Mouse (Mus musculus): ENCODE measurements at regions not wholly inside any gene's neighbourhood (a gene's known extent, or its start where the extent isn't known, plus 50 kb on each side); places are given as distances from the start of the nearest gene placed in this dataset.

DNA sequence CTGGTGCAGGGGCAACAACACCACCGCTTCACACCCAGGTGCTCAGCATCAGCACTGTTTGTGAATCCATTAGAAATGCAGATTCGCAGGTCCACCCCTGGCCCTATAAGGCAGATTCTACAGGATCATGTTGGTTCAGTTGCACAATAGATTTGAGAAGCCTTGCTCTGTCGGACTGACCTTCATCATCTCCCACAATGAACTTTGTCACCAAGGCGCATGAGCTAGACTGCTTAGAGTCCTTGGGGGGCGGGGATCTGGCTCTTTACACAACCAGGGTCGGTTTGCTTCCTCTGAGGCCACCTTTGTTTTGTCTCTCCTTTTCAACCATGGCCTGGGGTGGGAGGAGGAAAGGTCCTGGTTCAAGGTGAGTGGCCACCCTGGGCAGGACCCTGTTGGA lies 209.7 kb downstream of the Igsf11 start:
- peak; percentile 61 for DNase-seq (ENCODE audit: low read depth, low spot score)

DNA sequence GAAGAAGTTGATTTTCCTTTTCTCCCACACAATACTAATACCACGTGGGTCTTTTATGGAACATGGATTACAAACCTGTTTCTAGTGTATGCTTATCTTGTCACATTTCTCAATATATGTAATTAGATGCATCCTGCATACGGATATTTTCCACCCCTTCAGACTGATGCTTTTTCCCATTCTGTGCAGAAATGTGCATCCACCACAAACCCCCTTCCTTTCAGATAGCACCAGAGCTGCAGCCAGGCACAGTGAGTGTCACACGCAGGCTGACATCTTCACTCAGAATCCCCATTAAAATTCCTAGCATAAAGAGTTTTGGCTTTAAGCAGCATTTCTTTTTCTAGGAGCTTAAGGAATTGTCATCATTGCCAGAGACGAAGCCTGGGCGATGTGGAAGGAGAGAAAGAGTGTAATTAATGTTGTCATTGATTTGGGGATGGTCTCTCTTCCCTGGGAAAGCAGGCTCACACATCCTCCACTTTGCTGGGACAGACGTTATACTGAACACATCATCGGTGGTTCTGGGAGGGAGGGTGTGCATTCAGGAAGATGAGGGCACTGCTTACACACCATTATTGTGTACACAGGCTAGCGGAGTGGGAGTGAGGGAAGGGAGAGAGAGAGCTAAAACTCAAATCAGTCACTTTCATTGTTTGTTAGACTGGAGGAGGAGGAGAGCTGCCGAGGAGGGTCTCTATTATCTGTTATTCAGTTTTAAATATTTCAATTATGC lies 211.1 kb downstream of the Igsf11 start:
- DNase-seq (ENCODE audit: low read depth, low spot score) = no peak

DNA sequence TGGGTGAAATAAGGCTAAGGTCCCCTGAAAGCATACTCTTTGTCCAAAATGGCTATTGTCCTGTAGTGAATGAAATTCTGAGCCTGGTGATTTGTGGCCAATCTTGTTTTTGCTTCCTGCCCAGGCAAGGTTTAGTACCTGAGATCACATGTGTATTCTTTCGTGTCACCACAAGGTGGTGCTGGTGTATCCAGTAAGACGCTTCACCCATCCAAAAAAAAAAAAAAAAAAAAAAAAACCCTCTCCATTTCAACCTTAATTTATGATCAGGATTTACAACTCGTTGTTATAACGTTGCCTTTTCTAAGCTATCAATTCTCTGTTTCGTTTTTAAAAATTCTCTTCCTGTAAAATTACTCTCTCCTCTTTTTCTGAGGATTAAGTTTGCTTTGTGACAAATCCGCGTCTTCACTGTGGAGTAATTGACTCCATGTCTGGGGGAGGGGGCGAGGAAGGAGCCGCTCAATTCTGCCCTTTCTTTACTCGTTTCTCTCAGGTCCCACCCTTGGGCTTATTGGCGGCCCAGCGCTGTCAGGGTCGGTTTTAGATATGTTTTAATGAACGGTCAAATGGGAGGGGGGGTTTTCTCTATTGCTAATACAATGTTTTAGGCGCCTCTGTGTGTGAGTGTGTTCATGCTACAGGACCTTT lies 217.0 kb downstream of the Igsf11 start:
- peak; percentile 70 for DNase-seq (ENCODE audit: low read depth, low spot score)

DNA sequence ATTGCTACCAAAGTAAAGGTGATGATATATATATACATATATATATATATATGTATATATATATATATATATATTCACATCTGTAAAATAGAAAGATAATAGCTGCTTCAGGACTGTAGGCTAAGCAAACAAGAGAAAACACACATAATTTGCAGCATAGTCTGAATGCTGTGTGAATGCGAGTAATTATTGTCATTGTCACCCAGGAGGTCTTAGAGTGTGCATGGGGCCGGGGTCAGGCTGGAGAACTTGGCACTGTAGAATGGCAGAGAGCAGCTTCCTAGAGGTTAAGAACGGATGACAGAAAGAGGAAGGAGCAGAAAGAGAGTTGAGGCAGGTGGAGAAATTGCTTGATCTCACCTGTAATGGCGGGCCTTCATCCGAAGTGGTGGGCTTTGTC lies 217.6 kb downstream of the Igsf11 start:
- no peak for DNase-seq (ENCODE audit: low read depth, low spot score)

DNA sequence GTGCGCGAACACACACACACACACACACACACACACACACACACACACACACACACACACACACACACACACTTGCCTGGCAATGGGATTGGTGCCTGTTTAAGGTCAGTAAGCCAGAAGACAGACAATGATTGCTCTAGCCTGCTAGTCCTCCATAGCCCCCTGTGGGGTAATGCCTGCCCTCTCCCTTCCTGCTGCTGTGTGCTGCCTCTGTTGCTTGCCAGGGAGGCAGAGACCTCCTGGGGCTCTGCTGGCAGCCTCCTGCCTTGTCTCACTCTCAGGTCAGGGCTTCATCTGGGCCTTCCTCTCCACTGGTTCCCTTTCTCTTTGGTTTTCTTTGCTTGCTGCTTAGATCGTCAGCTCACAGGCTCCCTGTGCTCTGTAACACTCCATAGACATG lies 225.6 kb downstream of the Igsf11 start:
- no peak for DNase-seq (ENCODE audit: low read depth, low spot score)

DNA sequence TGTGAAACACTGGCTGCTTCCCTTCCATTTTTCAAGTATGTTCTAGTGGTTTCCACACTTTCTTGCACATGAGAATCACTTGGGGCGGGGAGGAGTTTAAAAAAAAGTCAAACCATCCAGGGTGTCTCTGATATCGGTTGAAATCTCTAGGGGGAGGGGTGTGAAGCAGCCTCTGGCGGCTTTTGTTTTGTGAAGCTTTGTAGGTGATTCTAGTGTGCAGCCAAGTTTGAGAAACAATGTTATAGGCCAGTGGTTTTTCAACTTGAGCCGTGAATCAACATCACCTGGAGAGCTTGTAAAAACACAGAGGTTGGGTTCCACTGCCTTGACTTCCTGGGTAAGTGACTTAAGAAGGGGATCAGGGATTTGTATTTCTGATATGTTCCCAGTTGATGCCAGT lies 227.3 kb downstream of the Igsf11 start:
- no peak for DNase-seq (ENCODE audit: low read depth, low spot score)

DNA sequence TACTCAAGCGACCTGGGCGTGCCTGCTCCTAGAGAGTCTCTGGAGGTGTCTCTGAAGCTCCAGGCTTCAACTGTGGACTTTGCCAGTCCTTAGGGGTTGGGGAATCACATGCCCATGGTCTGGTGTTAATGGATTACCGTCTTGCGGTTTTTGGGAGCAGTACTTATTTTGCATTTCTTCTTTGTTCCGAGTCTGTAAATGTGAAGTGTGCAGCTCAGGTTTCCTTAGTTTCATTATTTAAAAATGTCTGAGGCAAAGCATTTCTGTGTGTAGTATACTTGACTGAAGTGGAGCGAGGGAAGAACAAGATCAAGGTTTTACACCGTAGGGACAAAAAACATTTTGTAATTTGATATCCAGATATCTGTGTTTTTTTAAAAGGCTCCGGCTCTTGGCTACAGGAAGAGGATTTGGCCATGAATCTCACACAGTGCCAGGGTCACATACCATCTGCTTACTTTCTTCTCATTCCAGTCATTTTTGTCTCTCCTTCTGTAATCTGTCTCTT lies 231.0 kb downstream of the Igsf11 start:
- DNase-seq (ENCODE audit: low read depth, low spot score) = no peak

DNA sequence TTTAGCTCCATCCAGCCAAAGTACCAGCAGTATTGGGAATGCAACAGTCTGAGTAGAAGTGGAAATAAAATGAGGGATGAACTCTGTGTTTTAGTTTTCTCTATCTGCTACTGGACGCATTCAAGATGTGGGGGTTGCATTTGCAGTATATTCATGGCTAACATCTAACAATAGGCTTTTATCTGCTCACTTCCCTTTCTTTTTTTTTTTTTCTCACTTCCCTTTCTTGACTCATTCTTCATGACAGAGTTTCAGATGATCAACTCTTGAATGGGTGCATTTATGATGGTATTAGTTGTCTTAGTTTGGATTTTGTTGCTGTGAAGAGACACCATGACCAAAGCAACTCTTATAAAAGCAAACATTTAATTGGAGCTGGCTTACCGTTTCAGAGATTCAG lies 240.0 kb downstream of the Igsf11 start:
- no peak for DNase-seq (ENCODE audit: low read depth, low spot score)

DNA sequence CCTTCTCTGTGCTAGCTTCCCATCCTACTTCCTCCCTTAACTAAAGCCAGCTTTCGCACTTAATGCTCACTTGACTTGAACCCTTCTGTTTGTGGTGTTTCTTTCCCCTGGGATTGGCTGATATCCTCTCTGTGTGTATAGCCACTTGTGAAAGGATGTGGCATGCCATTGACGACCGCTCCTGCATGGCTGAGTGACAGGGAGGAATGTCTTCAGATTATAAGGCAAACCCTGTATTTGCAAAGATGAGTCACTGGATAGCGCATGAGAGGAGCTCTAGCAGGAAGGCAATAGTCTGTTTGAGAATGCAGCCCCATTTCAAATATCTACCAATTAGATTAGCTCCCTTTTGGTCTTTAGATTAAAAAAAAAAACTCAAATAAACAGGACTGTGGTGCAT lies 243.3 kb downstream of the Igsf11 start:
- DNase-seq (ENCODE audit: low read depth, low spot score) = no peak

DNA sequence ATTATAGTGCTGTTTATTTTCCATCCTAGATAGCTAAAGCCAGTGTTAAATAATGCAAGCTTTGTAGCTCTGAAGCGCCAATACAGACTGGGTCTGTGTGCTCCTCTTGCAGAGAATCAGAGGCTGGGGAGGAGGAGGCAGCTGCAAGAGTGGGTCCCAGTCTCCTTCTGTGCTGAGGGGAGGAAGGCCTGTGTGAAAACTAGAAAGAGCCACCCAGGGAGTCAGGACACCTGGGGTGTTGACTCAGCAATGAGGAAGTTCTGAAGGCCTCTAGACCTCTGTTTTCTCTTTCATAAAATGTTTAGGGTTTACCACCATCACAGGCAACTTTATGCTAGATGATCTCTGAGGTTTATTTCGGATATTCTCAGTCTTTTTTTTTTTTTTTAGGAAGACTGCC lies 254.7 kb downstream of the Igsf11 start:
- DNase-seq (ENCODE audit: low read depth, low spot score) = no peak

DNA sequence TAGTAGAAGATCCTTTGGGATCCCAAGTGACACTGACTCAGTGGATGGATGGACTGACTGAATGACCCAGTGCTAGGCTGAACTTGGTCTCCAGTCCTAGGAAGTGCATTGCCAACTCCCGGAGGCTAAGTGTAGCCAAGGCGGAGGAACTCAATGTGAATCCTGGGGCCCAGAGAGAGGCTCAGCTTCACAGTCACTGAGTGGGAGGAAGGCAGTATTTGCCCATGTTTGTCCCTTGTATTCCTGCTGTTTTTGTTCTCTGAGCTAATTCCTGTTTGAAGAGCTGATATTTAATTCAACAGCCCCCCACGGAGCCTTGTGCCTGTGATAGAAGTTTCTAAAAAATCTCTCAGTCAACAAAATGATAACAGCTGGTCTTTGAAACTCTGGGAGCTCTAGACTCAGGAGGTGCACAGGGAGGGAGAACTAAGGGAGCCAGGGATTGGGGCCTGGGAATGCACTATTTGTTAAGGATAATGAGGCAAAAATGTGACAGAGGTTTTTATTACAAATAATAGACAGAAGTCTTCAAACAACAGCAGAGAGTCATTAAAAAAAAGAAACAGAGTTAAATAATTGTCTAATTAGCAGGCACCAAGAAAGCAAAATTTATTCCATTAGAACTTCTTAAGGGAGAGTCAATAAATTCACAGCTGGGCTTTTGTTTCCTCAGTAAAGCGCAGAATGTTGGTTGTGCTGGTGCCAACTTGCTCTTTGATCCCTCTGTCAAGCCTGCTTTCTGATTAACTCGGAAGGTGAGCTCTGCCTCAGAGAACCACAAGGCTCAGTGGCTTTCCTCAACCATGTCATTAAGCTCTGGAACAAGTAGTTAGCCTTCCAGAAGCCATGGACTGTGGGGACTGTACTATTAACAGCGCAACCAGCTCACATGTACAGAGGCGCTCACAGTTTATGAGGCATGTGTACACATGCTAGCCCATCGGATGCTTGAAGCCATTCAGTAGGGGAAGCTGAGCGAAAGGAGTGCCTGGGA lies 259.2 kb downstream of the Igsf11 start:
- DNase-seq (ENCODE audit: low read depth, low spot score) = no peak

DNA sequence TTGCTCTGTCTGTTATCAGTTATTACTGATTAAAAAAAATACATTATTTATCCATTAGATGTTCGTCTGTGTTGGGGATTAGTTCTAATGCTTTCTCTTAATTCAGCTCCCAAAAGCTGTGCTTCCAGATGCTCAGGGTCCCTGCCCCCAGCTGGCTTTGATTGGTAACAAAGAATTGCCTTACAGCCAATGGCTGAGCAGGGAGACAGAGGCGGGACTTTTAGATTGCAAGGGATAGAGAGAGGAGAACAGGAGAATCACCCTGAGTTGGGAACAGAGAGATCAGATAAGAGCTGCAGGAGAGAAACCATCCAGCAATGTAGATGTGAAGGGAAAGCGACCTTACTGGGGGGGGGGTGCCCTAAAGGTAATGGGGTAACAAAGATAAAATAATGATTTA lies 266.4 kb downstream of the Igsf11 start:
- DNase-seq (ENCODE audit: low read depth, low spot score) = no peak

DNA sequence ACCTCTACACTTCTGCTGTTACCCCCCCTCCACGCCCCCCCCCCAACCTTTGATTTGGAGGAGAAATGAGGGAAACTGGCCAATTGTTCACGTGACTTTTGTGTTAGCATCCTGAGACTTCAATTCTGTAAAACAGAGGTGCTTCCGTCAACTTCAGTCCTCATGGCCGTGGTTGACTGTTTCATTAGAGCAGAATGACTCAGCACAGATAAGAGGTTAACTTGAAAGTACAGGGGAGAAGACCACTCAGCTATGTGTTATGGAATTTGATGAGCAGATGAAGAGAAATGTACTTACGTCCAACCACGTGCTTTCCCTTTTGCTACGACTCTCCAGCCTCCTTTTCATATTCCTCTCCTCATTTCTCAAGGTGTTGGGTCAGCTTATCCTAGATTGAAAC lies 267.3 kb downstream of the Igsf11 start:
- DNase-seq (ENCODE audit: low read depth, low spot score) = no peak

DNA sequence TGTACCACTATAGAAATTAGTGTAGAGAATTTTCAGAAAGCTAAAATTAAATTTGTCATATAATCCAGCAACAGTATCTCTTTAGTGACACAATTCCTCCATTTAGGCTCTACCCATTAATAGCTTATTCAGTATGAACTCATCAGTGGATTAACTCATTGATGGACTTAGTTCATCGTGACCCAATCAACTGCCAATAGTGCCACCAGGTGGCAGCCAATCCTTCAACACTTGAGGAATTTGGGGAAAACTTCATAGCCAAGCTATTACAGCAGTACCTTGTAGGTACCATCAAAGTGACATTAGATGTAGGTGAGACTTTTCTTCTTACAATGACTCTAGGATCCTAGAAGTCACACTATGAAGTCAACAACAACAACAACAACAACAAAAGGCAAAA lies 270.2 kb downstream of the Igsf11 start:
- peak; percentile 7 for DNase-seq (ENCODE audit: low read depth, low spot score)

DNA sequence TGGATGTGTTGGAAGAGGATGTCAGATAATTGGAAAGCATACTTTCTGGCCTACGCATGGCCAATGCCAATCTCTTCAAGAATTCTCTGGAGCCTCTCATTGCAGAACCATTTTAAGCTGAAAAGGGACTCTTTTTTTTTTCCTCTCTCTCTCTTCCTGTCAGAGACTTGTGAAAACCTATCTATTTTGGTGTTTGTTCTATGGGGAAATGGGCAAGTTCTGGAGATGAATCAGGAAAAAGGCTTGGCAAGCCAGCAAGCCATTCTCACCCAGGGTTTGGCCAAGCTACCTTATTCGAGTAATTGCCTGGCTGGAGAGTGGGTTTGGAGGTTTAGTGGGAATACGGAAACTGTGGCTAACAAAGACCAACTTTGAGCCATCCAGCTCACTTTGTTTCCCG lies 299.4 kb downstream of the Igsf11 start:
- no peak for DNase-seq (ENCODE audit: low read depth, low spot score)

DNA sequence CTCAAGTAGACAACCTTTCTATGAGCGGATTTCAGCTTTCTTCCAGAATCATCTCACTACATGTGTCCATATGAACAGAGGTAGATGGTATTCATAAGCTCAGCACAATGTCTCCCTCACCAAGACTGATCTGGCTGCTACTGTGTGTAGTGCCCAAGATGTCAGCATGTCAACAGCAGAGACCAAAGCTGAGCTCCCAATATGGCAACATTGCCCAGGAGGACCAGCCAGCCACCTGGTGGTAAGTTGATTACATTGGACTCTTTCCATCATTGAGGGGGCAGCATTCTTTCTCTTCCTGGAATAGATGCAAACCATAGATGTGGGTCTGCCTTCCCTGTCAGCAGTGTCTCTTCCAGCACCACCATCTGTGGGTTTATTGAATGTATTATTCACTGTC lies 303.0 kb downstream of the Igsf11 start:
- DNase-seq (ENCODE audit: low read depth, low spot score) = no peak

DNA sequence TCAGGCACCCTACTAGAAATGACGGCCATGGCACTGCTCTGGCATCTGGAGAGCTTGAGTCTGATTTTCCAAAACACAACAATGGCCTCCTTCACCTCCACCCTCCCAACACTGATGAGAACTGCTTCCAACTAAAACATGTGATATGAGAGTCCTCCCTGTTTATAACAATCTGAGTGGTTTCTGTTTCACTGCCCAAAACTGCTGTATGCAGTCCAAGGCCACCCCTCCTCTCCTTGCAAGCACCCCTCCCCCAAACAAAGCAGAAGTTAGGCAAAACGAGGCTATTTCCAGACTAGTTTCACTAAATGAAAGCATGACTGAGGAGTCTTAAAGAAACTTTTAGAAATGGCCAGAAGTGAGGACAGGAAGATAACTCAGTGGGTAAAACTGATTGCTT lies 304.4 kb downstream of the Igsf11 start:
- DNase-seq (ENCODE audit: low read depth, low spot score) = no peak

DNA sequence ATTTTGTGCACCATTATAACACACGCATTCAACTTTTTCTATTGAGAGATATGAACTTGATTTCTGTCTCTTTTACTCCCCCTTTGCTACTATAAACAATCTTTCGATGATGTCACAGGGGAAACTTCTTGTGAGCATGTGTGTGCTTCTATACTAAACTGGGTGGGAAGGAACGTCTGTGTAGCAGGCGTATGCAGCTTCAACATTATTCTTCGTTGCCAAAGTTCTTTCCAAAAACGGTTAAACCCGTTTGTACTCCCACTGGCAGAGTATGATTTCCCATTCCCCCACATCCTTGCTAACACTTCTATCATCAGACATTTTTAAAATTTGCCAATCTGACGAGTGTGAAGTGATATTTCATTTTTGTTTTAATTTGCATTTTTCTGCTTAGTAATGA lies 331.1 kb downstream of the Igsf11 start:
- DNase-seq (ENCODE audit: low read depth, low spot score) = no peak

DNA sequence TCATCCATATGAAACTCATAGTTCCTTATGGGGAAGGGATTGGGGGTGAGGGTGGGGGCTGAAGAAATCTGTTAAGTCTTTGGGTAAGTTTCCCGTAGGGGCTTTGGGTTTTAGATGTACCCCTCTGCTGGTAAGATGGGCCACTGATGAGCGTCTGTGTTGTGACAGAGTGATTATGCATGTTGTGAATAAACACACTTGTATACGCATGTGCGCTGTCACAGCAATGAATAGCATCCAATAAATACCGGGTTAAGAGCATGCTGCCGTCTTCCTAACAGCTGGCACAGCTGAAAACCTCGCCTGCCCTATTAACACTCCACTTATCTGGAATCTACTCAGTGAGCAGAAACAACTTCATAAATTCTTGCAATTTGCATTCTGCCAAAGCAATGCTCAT lies 337.0 kb downstream of the Igsf11 start:
- DNase-seq (ENCODE audit: low read depth, low spot score) = no peak

DNA sequence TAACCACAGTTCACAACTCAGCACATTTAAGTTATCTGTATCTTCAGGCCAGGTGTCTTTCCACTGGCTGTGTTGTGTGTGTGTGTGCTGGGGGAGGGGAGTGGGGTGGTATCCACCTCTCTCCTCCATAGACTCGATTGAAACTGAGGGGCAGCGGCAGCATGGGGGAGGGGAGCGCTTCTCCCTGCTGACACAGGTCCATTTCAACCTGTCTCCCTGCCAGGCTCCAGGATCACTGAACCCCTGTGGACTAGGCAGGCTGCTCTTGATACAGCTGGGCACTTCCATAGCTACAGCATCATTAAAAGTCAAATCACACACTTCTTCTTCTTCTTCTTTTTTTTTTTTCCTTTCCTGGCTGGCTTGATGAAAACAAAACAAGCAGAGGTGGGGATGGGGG lies 338.0 kb downstream of the Igsf11 start:
- DNase-seq (ENCODE audit: low read depth, low spot score) = no peak

DNA sequence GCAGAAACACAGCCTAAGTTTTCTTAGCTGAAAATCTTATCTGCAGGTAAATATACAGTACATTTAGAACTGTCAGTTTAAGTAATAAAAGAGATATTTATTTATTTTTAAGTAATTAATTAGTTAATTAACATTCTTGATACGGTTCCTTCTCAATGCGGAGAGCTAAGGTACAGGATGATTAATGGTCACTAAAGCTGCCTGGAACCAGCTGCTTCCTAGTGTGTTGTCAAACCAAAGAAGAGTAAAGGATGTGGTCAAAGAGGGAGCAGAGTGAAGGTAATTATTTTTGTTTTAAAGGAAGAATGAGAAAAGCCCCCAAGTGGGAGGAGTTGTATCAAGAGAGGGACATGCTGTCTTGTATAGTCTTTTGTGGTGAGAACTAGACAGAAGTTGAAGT lies 341.8 kb downstream of the Igsf11 start:
- no peak for DNase-seq (ENCODE audit: low read depth, low spot score)

DNA sequence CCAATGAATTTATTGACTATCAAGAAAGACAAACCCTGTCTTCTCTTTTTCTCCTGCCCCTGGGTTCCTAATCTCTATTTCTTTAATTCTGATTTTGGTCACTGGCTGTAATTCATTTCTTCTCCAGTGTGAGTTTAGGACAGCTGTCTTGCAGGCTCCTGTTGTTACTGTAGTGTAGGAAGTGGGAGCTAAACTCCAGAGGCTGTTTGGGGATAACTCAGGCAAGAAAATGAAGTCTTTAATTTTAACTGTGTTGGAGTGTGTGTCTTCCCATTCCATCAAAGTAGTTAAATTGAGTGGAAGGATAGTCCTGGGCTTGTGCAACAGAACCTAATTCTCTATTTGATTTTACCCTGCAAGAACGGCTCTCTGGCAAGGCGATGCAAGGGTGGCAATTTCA lies 381.0 kb downstream of the Igsf11 start:
- no peak for DNase-seq (ENCODE audit: low read depth, low spot score)

Measured in ES-CJ7 (cell line).